Comparison of ENCODE assay signal across 9 mouse cellular contexts in the genomic region with DNA sequence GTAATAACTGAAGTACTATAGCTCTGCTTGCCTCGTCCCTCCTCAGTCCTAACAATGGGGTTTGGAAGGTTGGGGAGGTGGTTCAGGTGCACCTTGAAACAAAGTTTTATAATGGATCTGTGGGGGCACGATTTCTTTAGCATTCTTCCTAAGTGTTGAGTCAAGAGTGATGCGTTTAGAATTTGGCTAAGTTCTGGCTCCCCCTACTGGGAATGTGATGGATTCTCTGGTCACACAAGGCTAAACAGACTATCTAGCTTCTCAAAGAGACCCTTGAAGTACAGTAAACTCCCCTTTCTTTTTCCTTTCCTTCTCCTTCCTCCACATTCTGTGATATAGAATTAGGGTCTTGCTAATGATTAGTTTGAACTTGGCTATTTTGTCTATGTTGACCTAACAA. TPM values are rescaled to one million over a fixed set of nuclear protein-coding genes. Genes with fewer than 3 reads are reported as not detected.
A peak's percentile ranks its signal among the peaks of the same experiment; 100 is the strongest.
DNase-seq lines count a peak whose midpoint lies in the region; ATAC-seq and TF ChIP-seq lines count a peak whose summit lies in the region.
"Had no signal": no experiment of that assay in that cellular context is flagged by ENCODE, and none has a peak within 500 bp of the region (broad histone marks: within the 10 kb centered on the region; RNA-seq: fewer than 3 reads in every experiment).

No protein-coding gene starts in this region.

- H3K27me3 ChIP-seq in forebrain, postnatal 0 days (ENCODE audit: insufficient read depth, low read length): no peaks in the 10 kb centered on the region
- H3K27me3 ChIP-seq in forebrain, embryonic 11.5 days (ENCODE audit: control insufficient read depth, insufficient read depth, low read length): no peaks in the 10 kb centered on the region
- H3K27me3 ChIP-seq in midbrain, embryonic 11.5 days (ENCODE audit: control insufficient read depth, insufficient read depth, low read length): no peaks in the 10 kb centered on the region
- H3K27me3 ChIP-seq in midbrain, embryonic 13.5 days: no peaks in the 10 kb centered on the region
- H3K27me3 ChIP-seq: neural tube, embryonic 12.5 days had no signal

- H3K4me1 ChIP-seq in forebrain, postnatal 0 days (ENCODE audit: insufficient read depth): no peaks in the 10 kb centered on the region
- no peaks in the 10 kb centered on the region for H3K4me1 ChIP-seq in forebrain, embryonic 11.5 days (replicated peaks; ENCODE audit: control insufficient read depth, insufficient read depth, low read length)
- no peaks in the 10 kb centered on the region for H3K4me1 ChIP-seq in midbrain, embryonic 11.5 days (ENCODE audit: control insufficient read depth, insufficient read depth, low read length)
- H3K4me1 ChIP-seq in midbrain, embryonic 13.5 days (replicated peaks): no peaks in the 10 kb centered on the region
- H3K4me1 ChIP-seq: neural tube, embryonic 12.5 days had no signal

- ATAC-seq in forebrain, postnatal 0 days: peak; percentile 72
- ATAC-seq in forebrain, embryonic 11.5 days (replicated peaks; ENCODE audit: low FRiP score): no peak
- ATAC-seq in midbrain, embryonic 11.5 days (ENCODE audit: low FRiP score): no peak
- ATAC-seq in midbrain, embryonic 13.5 days: no peak
- ATAC-seq in granulocyte monocyte progenitor cell, adult 5-6 weeks (replicated peaks; ENCODE audit: poor library complexity, severe bottlenecking): peak; percentile 74
- ATAC-seq in monocyte, adult 5-6 weeks (replicated peaks; ENCODE audit: insufficient number of reproducible peaks, low FRiP score, low TSS enrichment, poor library complexity, severe bottlenecking): 0 out of 2 replicates have a peak, but pooled peaks have one; percentile 61

- peak; percentile 74 for TF ChIP-seq CTCF in forebrain, postnatal 0 days (IDR thresholded peaks at IDR 0.05; ENCODE audit: low read depth)

- H3K9ac ChIP-seq in forebrain, postnatal 0 days: no peak overlapping the region
- H3K9ac ChIP-seq in forebrain, embryonic 11.5 days (ENCODE audit: low read length): no peak overlapping the region
- no peak overlapping the region for H3K9ac ChIP-seq in midbrain, embryonic 11.5 days (ENCODE audit: low read length)
- H3K9ac ChIP-seq in midbrain, embryonic 13.5 days (replicated peaks): no peak overlapping the region
- H3K9ac ChIP-seq: neural tube, embryonic 12.5 days had no signal

- DNase-seq in forebrain, postnatal 0 days: peak; percentile 76
- no peak for DNase-seq in forebrain, embryonic 11.5 days (ENCODE audit: low spot score)
- DNase-seq in midbrain, embryonic 11.5 days (ENCODE audit: low spot score, missing footprints): peak; percentile 86
- peak; percentile 47 for DNase-seq in MN1 (ENCODE audit: low spot score)
- no peak for DNase-seq in spleen, postnatal 14 days (ENCODE audit: low spot score in 2 of 2)

- H3K9me3 ChIP-seq in forebrain, postnatal 0 days (ENCODE audit: low read length): no peaks in the 10 kb centered on the region
- H3K9me3 ChIP-seq in forebrain, embryonic 11.5 days (ENCODE audit: control insufficient read depth, low read length): no peaks in the 10 kb centered on the region
- H3K9me3 ChIP-seq in midbrain, embryonic 11.5 days (ENCODE audit: control insufficient read depth, low read length): no peaks in the 10 kb centered on the region
- H3K9me3 ChIP-seq in midbrain, embryonic 13.5 days: no peaks in the 10 kb centered on the region
- H3K9me3 ChIP-seq: neural tube, embryonic 12.5 days had no signal

- H3K27ac ChIP-seq in forebrain, postnatal 0 days (ENCODE audit: low read depth, low read length): no peak overlapping the region
- no peak overlapping the region for H3K27ac ChIP-seq in forebrain, embryonic 11.5 days (ENCODE audit: low read depth, low read length)
- H3K27ac ChIP-seq in midbrain, embryonic 11.5 days (ENCODE audit: low read depth, low read length): no peak overlapping the region
- H3K27ac ChIP-seq in midbrain, embryonic 13.5 days: no peak overlapping the region
- H3K27ac ChIP-seq: neural tube, embryonic 12.5 days had no signal

- H3K36me3 ChIP-seq in forebrain, postnatal 0 days (ENCODE audit: insufficient read depth): peaks cover 11% of the 10 kb centered on the region; the same call in 1 of the 2 replicates
- no peaks in the 10 kb centered on the region for H3K36me3 ChIP-seq in forebrain, embryonic 11.5 days (ENCODE audit: control insufficient read depth, insufficient read depth, low read length)
- peaks cover 2% of the 10 kb centered on the region for H3K36me3 ChIP-seq in midbrain, embryonic 11.5 days (ENCODE audit: control insufficient read depth, insufficient read depth, low read length)
- H3K36me3 ChIP-seq in midbrain, embryonic 13.5 days: peaks cover 18% of the 10 kb centered on the region

- H3K4me2 ChIP-seq in forebrain, postnatal 0 days (ENCODE audit: low read depth): no peak overlapping the region
- no peak overlapping the region for H3K4me2 ChIP-seq in forebrain, embryonic 11.5 days (ENCODE audit: low read depth, low read length, severe bottlenecking)
- no peak overlapping the region for H3K4me2 ChIP-seq in midbrain, embryonic 11.5 days
- H3K4me2 ChIP-seq in midbrain, embryonic 13.5 days (replicated peaks): no peak overlapping the region
- H3K4me2 ChIP-seq: neural tube, embryonic 12.5 days had no signal

- 13% methylated on average over 3 of the region's 3 CpGs for WGBS in forebrain, postnatal 0 days
- WGBS in forebrain, embryonic 11.5 days: 26% methylated on average over 3 of the region's 3 CpGs
- 26% methylated on average over 3 of the region's 3 CpGs for WGBS in midbrain, embryonic 11.5 days
- WGBS in midbrain, embryonic 13.5 days: 22% methylated on average over 3 of the region's 3 CpGs

- H3K4me3 ChIP-seq in forebrain, postnatal 0 days (ENCODE audit: low read depth, low read length): no peak overlapping the region
- no peak overlapping the region for H3K4me3 ChIP-seq in forebrain, embryonic 11.5 days (ENCODE audit: low read depth, low read length)
- no peak overlapping the region for H3K4me3 ChIP-seq in midbrain, embryonic 11.5 days (ENCODE audit: low read depth, low read length)
- H3K4me3 ChIP-seq in midbrain, embryonic 13.5 days (replicated peaks): no peak overlapping the region
- H3K4me3 ChIP-seq: neural tube, embryonic 12.5 days had no signal

RNA-seq across cellular contexts. Expression of a gene that starts 11.5 kb away (rescaled TPM):
- 15.3 and 16.1 TPM in 2 replicates for total RNA-seq in forebrain, postnatal 0 days (2014; rRNA removed)
- polyA plus RNA-seq in forebrain, postnatal 0 days (2015; fragmentation: Nextera tagmentation; extraction: Ambion mirVana): 29.3 and 37.3 TPM in 2 replicates
- polyA plus RNA-seq in forebrain, embryonic 11.5 days (2014; fragmentation: Nextera tagmentation; extraction: Ambion mirVana): 92.1 and 97.3 TPM in 2 replicates
- 60.5 and 67.0 TPM in 2 replicates for polyA plus RNA-seq in midbrain, embryonic 11.5 days (2014; fragmentation: Nextera tagmentation; extraction: Ambion mirVana)
- polyA plus RNA-seq in midbrain, embryonic 13.5 days (2015; fragmentation: Nextera tagmentation; extraction: Ambion mirVana): 57.0 and 59.7 TPM in 2 replicates
- total RNA-seq in granulocyte monocyte progenitor cell, adult 5-6 weeks (2014; fragmentation: Nextera tagmentation): 51.8 and 75.7 TPM in 2 replicates
- total RNA-seq in granulocyte monocyte progenitor cell, adult 5-6 weeks (2017): 19.8 and 28.6 TPM in 2 replicates
- total RNA-seq in monocyte, adult 5-6 weeks (2017): 6.6 to 19.8 TPM (median 17.1 TPM) in 3 replicates

RNA-seq across cellular contexts. Expression of a gene that starts 28.3 kb away (rescaled TPM):
- 60.7 and 63.3 TPM in 2 replicates for total RNA-seq in forebrain, postnatal 0 days (2014; rRNA removed)
- polyA plus RNA-seq in forebrain, postnatal 0 days (2015; fragmentation: Nextera tagmentation; extraction: Ambion mirVana): 49.9 and 57.3 TPM in 2 replicates
- polyA plus RNA-seq in forebrain, embryonic 11.5 days (2014; fragmentation: Nextera tagmentation; extraction: Ambion mirVana): 51.8 and 52.5 TPM in 2 replicates
- polyA plus RNA-seq in midbrain, embryonic 11.5 days (2014; fragmentation: Nextera tagmentation; extraction: Ambion mirVana): 49.2 and 51.4 TPM in 2 replicates
- 80.1 and 81.0 TPM in 2 replicates for polyA plus RNA-seq in midbrain, embryonic 13.5 days (2015; fragmentation: Nextera tagmentation; extraction: Ambion mirVana)
- 41.1 and 47.0 TPM in 2 replicates for total RNA-seq in granulocyte monocyte progenitor cell, adult 5-6 weeks (2014; fragmentation: Nextera tagmentation)
- total RNA-seq in granulocyte monocyte progenitor cell, adult 5-6 weeks (2017): 29.1 and 30.0 TPM in 2 replicates
- 44.1 to 49.8 TPM (median 44.7 TPM) in 3 replicates for total RNA-seq in monocyte, adult 5-6 weeks (2017)

Comparison
In these comparisons a context has a peak if more than half of its experiments do, and no peak if none do; other contexts are left out.
1. ATAC-seq: peak in forebrain, postnatal 0 days (single experiment), granulocyte monocyte progenitor cell, adult 5-6 weeks (single experiment) and monocyte, adult 5-6 weeks (single experiment); none in forebrain, embryonic 11.5 days (single experiment), midbrain, embryonic 11.5 days (single experiment) and midbrain, embryonic 13.5 days (single experiment).
2. DNase-seq: peak in forebrain, postnatal 0 days (single experiment), midbrain, embryonic 11.5 days (single experiment) and MN1 (single experiment); none in forebrain, embryonic 11.5 days (single experiment) and spleen, postnatal 14 days (0 of 2).